Mouse (Mus musculus) mouse embryonic stem cell (cell line): ENCODE data around the gene Camk2d.

Experiments used
- in situ Hi-C, 2 experiments: fragments of 300-500 bp; cut with MboI; formaldehyde crosslinking; loops; 1 replicate in 1 of 2; 3 replicates in 1 of 2; pipeline ENCODE4 v1.14.3; 2019 to 2020; ENCODE audit warnings: low sequenced_read_pairs in 2 of 2, low pct_unique_long_range_greater_than_20kb in 1 of 2, mixed read lengths in 1 of 2; ENCODE audit not compliant: unreplicated experiment in 1 of 2

Gene Camk2d

DNA sequence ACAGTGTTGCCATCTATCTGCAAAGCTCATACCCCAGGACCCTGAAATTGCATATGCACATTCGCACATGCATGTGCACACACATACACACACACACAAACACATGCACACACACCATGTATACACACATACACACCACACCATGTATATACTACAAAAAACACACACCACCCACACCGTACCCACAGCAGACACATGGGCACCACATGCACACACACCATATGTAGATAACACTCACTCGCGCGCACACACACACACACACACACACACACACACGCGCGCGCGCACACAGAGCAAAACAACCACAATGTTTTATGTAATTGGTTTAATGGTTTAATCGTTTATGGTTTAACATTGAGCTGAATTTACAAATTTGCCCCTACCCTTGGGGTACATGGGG, 70.9 kb downstream of the Camk2d start:
- in situ Hi-C loops, result no loop called here

DNA sequence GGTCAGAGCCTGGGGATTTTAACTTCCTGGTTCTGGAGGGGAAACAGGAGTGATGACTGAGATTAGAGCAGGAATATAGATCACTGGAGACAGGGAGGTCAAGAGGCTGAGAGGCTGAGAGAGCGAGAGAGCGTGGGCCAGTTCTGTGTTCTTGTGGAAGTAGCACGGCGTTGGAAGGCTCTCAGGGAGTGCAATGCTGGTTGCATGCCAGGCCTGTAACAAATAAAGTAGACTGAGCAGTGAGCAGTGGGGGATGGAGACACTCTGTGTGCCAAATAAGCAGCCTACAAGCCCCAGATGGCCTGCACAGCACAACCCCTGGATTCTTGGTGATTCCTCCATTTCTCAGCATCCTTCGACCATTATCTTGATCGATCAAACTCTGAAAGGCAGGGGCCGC, 71.3 kb downstream of the Camk2d start:
- in situ Hi-C loops, result no loop called here

DNA sequence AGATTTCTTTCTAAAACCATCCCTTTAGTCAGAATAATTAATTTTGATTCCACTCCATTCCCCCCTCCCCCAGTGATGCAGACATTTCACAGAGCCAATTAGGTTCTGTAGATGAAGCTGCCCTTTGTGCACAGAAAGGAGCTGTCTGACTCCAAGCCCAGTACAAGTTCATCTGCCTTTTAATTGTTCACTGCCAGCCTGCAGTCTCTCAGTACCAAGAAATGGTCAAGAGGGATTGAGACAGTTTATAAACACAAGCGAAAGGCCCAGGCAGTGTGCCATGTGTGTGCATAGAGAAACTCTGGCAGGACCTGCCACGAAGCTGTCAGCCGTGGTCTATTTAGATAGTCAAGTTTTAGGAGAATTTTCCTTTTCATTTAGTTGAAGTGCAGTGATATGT, 72.0 kb downstream of the Camk2d start:
- in situ Hi-C loops, result no loop called here

DNA sequence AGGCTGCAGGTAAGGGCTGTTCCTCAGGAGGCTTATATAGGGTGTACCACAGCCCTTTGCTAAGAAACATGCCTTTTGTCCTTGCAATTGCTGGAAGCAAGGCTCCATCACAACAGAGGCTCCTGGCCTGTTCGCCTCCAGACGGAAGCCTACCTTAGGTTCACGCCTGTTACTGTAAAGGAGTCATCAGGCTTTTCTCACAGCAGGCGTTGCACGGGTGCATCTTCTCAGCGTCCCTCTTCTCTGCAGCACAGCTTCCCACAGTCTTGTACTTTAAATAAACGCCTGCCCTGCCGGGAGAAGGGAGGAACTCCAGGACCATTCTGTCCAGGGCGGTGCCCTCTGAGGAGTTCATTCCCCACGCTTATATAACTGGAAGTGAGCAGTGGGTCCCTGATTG, 72.6 kb downstream of the Camk2d start:
- in situ Hi-C loops, result no loop called here

DNA sequence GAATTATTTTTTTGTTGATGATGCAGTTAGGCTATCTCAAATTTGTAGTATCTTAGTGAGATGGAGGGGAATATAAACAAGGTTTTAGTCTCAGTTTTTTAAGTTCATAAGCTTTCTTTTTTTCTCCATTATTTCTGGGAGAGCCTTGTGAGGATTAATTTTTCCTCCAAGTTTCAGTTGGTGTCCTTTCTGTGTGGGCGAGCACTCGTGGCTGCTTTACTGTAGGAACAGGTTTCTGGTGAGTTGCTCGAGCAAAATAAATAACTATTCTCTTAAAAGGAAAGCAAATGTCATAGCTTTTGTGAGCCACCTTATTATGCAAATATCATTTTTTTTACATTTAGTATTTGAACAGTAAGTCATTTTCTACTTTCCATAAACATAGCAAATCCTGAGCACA, 74.3 kb downstream of the Camk2d start:
- in situ Hi-C loops, result no loop called here

DNA sequence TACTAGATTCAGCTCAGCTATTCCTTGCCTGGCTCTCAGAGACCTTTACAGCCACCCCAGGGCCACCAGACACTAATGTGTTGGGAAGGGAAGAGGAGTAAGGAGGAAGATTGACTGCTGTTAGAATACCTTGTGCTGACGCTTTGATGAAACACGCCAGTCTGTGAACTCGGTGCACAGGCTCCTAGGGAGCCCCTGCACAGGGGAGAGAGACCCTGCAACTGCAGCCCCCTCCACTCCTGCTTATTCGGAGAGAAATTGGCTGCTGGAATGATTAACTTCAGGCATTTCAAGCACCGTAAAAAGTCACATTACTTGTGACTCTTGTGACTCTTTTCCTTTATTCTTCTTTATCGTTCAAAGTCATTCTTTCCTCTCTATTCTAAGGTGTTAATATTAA, 75.2 kb downstream of the Camk2d start:
- in situ Hi-C loops, result no loop called here

DNA sequence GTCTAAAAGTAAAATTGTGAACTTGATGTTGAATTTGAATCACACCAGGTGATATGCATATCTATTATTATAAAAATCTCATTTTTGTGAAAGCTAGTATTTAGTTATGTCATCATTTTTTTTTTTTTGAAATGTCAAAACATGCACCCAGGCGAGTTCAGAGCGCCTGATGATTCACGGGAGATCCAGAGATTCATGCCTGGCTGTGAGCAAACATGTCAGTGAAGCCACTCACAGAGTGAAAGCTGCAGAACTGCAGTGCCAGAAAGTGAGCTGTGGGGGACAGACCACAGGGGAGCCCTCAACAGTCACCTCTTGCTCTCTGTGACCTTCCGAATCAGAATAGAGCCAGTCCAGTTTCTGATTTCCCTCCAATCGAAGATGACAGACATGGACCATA, 84.9 kb downstream of the Camk2d start:
- in situ Hi-C loops, result no loop called here

DNA sequence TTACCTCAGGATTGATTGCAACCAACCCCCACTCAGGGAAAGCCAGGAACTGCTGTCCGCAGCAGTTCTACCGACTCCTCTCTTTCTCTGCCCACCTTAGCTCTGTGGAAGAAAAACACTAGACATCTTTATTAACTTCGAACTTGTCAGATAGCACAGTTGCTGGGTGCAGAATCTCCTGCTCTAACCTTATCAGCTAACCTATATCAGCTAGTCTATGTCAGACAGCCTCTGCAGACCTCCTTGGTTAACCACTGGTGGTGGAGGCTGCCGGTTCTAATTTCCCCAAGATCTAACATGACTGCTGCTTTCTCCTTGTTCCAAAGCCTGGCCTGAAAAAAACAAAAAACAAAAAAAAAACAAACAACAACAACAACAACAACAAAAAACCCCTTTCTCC, 85.9 kb downstream of the Camk2d start:
- in situ Hi-C loops, result no loop called here

DNA sequence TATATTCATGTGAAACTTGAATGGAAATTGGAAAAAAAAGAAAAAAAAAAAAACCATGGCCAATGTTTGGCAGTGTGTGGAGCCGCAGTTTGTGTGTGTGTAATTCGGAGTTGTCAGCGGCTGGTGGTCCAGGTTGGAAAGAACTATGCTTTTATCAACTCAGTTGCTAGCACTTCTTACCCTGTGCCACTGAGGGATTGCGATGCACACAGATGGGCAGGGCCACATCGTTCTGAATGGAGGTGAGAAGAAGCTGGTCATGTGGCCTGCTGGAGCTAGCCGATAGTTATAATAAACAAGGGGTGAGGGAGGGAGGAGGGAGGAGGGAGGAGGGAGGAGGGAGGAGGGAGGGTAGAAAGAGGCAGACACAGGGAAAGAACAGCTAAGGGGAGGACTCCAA, 89.3 kb downstream of the Camk2d start:
- in situ Hi-C loops, result no loop called here

DNA sequence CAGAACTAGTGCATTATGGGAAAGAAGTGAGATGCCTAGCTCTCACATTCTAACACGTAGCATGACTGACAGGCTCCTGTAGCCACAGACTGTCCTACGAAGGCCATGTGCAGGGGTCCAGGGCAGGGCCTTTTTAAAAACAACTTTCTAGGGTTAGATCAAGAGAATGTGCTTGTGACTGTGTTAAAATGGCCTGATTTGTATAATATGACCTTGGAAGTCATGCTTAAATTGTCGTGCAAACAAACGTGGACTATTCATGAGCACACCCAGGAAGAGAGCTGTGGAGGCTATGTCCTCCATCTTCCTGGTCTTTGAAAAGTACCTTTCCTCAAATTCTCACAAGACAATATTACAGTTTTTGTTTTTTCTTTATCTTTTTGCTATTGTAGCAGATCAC, 91.0 kb downstream of the Camk2d start:
- in situ Hi-C loops, result no loop called here

DNA sequence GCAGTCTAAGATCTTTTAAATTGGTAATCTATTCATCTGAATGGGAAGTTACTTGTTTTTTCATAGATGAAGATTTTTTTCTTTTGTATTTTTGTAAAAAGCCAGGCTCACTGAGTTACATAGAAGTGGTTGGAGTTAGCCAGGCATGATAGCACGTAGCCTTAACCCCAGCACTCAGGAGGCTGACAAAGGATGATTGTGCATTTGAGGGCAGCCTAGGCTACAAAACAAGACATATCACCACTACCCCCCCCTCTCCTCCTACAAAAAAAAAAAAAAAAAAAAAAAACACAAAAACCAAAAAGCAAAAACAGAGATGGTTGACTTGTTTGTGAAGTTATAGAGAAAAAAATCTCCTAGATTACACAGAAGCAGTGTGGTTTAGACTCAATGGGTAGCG, 92.4 kb downstream of the Camk2d start:
- in situ Hi-C loops, result no loop called here

DNA sequence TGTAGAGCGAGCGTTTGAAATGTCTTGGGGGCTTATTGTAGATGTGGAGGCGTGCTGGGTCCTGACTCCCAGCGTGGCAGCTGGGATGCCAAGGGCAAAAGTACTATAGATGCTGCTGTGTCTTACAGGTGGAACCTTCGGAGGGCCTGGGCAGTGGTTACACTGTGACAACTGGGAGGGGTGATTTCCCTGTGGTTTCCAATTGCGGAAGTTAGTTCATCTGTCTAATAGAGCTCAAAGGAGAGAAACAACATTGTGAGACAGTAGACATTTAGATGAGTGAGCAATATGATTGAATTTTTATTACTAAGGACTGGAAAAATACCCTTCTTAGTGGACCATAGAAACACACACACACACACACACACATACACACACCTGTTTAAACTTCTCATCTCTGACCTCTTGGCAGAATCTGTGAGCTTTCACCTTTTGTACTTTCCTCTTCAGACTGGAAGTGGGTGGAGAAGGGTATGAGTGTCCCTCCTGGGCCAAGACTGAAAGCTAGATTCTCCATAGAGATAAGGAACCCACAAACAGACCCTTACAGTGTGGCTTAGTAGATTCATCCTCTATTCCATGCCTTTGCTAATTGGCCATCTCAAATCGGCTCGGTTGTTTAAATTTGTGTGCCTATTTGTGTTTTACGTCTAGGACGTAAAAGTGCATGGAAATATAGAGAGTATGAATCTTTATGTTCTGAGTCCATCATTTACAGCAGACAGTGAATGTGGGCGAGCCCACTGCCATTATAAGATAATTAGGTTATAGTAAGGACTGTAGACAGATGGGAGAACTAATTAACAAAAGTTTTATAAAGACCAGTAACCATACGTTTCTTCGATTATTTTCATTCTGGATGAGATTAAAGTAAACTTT, 94.8 kb downstream of the Camk2d start:
- in situ Hi-C loops, result no loop called here

DNA sequence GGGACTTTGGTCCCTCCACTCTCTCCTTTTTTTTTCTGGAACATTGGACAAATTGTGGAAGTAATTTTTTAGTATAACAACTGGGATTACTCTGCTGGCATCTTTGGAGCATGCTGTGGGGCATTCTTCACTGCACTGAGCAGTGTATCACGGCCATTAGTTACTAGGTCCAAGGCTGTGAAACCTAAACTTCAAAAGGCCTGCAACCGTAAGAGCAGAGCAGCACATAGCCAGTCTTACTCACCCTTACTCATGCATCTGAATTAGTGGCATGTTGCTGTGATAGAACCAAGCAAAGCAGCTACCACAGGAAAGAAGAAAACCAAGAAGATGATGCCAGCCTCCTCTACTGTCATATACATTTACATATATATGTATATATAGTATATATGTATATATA, 95.5 kb downstream of the Camk2d start:
- in situ Hi-C loops, result no loop called here

DNA sequence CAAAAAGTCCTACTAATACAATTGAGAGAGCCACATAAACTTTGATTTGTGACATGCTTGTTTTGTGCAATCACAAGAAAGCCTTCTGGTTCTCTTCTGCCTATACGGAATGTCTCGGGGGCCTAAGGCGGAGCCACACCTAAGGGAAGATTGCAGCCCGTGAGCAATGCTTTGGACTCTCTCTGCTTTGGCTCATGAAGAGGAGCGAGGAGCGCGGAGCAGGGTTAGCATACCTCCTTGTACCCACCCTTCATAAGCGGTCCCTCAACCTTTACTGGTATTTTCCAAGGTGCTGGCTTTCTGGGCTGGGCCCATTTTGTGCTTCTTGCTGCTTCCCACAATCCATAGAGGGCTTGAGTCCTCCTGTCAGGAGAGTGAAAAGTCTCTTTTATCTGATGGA, 96.7 kb downstream of the Camk2d start:
- in situ Hi-C loops, result no loop called here

DNA sequence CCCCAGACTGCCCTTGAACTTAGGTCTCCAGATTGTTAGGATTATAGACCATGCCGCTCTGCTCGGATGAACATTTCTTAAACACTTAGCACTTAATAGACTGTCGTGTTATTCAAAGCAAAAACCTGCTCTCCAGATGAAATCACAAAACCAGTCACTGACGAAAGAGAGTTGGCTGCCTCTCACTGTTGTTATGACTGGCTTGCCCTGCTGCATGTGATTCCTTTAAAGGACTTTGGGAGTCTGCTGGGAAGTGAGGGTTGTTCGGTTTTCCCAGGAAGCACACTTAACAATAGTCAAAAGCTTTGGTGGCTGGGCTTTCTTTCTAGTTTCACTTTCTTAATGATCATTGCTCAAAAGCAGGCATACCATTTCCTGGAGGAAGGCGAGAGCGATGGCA, 97.2 kb downstream of the Camk2d start:
- in situ Hi-C loops, result no loop called here

DNA sequence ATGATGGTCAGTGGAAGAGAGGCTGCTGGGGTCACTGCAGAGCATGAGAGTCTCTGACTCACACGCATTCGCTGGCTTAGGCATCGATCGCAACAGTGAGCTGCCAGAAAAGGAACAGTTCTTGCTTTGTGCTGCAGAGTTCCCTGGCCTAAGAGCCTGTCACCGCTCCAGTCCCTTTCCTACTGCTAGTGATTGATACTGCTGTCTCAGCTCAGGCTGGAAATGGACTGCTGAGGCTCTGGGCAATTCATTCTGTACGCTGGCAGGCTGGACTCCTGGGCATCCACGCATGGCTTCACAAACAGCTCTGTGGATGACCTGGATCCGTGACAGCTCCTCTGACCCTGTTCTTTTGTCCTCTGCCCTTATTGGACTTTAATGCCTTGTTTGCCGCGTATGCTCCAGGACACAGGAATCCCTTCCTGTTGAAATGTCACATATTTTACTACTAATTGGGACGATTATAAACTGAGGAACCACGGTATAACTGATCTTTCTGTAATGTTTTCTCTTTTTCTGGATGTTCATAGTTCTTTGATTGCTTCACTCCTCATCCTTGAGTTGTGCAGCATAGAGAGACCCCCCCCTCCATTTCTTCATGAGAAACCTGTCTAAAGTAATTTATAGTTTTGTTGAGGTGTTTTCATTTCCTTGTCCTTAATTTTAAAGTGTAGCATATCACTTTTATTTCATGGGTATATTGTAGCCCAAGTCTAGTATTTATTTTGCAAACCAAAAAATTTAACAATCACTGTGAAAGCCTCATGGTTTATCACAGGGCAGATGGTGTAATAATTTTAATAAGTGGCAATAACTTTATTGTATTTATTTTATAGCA, 99.6 kb downstream of the Camk2d start:
- in situ Hi-C loops, result no loop called here

DNA sequence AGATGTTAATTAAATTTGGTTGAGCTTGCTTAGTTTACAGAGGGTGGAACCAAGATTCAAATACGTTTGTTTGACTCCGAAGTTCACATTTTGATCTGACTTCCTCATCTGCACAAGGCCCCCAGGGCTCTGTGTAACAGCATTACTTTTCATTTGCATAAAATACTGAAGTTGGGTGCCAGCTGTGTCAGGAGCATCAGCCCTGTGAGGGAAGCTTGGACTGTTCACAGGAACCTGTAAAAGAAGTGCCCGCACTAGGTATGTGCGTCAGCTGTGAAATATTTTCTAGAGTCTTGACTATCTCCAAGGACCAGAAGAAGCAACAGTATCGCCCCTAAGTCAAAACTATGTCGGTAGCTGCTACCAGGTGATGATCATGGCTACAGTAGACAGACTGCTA, 100.5 kb downstream of the Camk2d start:
- in situ Hi-C loops, result no loop called here

DNA sequence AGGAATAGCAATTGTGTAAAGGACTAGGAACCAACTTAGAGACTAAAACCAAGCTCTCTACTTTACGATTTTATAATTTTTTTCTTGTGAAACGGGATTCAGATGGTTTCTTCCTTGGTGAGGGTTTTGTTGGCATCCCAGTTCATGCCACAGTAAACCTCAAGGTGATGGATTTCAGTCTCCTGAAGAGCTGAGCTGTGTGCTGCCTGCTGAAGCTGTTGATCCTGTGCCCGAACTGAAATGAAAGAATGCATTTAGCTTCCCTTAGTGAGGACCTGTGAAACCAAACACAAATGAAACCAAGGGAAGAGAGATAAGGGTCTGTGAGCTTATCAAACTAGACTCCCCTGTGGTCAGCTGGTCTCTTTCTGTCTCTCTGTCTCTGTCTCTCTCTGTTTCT, 103.6 kb downstream of the Camk2d start:
- in situ Hi-C loops, result no loop called here

DNA sequence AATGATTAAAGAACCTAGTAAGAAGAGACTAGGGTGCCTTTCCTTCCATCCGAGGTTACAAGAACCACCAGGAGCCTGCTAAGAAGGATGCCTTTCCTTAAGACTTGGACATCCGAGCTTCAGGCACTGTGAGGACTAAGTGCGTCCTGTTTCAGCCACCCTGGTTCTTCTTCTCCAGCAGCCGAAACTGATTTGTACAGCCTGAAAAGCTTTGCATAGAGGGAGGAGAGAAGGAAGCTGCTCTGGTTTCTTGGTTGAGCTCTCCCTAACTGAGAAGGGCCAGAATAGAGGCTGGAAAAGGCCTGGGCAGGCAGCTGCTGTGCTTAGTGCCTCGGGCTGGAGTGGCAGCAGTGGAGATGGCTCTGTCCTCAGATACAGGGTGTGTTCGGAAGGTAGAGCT, 105.0 kb downstream of the Camk2d start:
- in situ Hi-C loops, result no loop called here

DNA sequence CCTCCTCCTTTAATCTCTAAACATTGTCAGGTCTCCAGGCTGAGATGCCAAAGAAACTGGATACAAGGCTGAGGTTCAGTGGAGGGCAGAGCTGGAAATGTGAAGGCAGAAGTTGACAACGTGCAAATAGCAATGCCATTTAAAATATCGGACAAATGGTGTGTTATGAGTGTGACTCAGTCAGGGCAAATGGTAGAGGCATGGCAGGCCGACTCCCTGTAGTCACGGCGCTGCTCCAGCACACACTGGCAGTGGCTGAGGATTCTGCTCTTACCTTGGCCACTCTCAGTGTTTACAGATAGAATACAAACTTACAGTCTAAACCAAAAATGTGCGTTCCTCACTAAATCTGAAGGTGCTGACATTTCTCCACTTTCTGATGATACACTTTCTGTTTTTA, 105.5 kb downstream of the Camk2d start:
- in situ Hi-C loops, result no loop called here
